Mouse (Mus musculus) heart, embryonic 13.5 days (tissue): ENCODE results near the gene Bcl7c. TPM values are rescaled to one million over a fixed set of nuclear protein-coding genes. Genes with fewer than 3 reads are reported as not detected.
"Not testable (repeated sequence)": the region's sequence is repeated elsewhere in the genome, so short reads cannot be mapped to it uniquely, and the experiment has no call there.

Experiments used
- ATAC-seq: fragments of 200-750 bp; cut with Nextera tagmentation; 2 replicates; pipeline ENCODE4 v1.8.0; 2017; ENCODE audit warnings: moderate TSS enrichment; ENCODE audit not compliant: insufficient number of reproducible peaks, low FRiP score, low TSS enrichment; ENCODE audit errors: extremely low read depth
- H3K27ac ChIP-seq: fragments of 300-500 bp; sonication (generic); replicated peaks from 2 replicates; pipeline ENCODE4 v1.5.1; 2015; ENCODE audit warnings: moderate library complexity, mild to moderate bottlenecking, inconsistent platforms
- H3K27me3 ChIP-seq: fragments of 300-500 bp; sonication (generic); replicated peaks from 2 replicates; pipeline ENCODE4 v1.6.1; 2015; ENCODE audit warnings: mild to moderate bottlenecking, inconsistent platforms
- H3K36me3 ChIP-seq: fragments of 300-500 bp; sonication (generic); 2 replicates; pipeline ENCODE4 v1.6.1; 2015; ENCODE audit warnings: mild to moderate bottlenecking, inconsistent platforms
- H3K4me1 ChIP-seq: fragments of 300-500 bp; sonication (generic); 2 replicates; pipeline ENCODE4 v1.6.1; 2015; ENCODE audit warnings: inconsistent platforms
- H3K4me2 ChIP-seq: fragments of 300-500 bp; sonication (generic); 2 replicates; pipeline ENCODE4 v1.6.1; 2015; ENCODE audit warnings: inconsistent platforms, mild to moderate bottlenecking, moderate library complexity
- H3K4me3 ChIP-seq: fragments of 300-500 bp; sonication (generic); 2 replicates; pipeline ENCODE4 v1.5.1; 2015; ENCODE audit warnings: moderate library complexity, mild to moderate bottlenecking, inconsistent platforms
- H3K9ac ChIP-seq: fragments of 300-500 bp; sonication (generic); 2 replicates; pipeline ENCODE4 v1.6.1; 2015; ENCODE audit warnings: inconsistent platforms, mild to moderate bottlenecking, moderate library complexity
- H3K9me3 ChIP-seq: fragments of 300-500 bp; sonication (generic); 2 replicates; pipeline ENCODE4 v1.6.1; 2016; ENCODE audit warnings: inconsistent platforms
- WGBS: fragments of 180-500 bp; shearing (Covaris S2); methylation state at CpG from one replicate; pipeline ENCODE4 v1.1.7; 2015; ENCODE audit warnings: mixed read lengths; 5-methylcytosine and 5-hydroxymethylcytosine counted together
- polyA plus RNA-seq: library from polyadenylated mRNA; unstranded; fragments of >200 nt; fragmentation: Nextera tagmentation; extraction: Ambion mirVana; gene quantifications from 2 replicates; pipeline ENCODE4 v1.2.1, GENCODE M21; 2015

Bcl7c gene
- polyA plus RNA-seq, 1 experiment from 2014 or later: 30.7 TPM

- no peaks in the 10 kb centered on the region for H3K27me3 ChIP-seq
- peaks cover 60% of the 10 kb centered on the region for H3K36me3 ChIP-seq
- H3K4me3 ChIP-seq: no peak overlapping the region
- 66% methylated on average over 3 of the region's 3 CpGs for WGBS
- H3K27ac ChIP-seq: no peak overlapping the region
- H3K4me1 ChIP-seq: no peaks in the 10 kb centered on the region
- no peaks in the 10 kb centered on the region for H3K9me3 ChIP-seq
- no peak overlapping the region for H3K9ac ChIP-seq
- H3K4me2 ChIP-seq: no peak overlapping the region
- ATAC-seq: no peak
Measured at GRCm38 (mm10) chr7:127700712-127701331, 7.9 kb downstream of the Bcl7c start.

- ATAC-seq: no peak
- Histone ChIP-seq H3K9me3 (no peaks in the 10 kb centered on the region), H3K27ac (no peak overlapping the region), H3K4me1 (no peaks in the 10 kb centered on the region), H3K36me3 (peaks cover 53% of the 10 kb centered on the region), H3K4me3 (no peak overlapping the region), H3K27me3 (no peaks in the 10 kb centered on the region), H3K9ac (no peak overlapping the region), H3K4me2 (no peak overlapping the region)
- 66% methylated on average over 6 of the region's 6 CpGs for WGBS
Measured at GRCm38 (mm10) chr7:127698986-127699385, 9.7 kb downstream of the Bcl7c start.

GRCm38 (mm10) chr7:127693730-127694129, 15.0 kb downstream of the Bcl7c start:
- not testable (repeated sequence) for H3K9ac ChIP-seq, H3K27ac ChIP-seq, H3K4me2 ChIP-seq, ATAC-seq, H3K9me3 ChIP-seq, H3K4me3 ChIP-seq, H3K27me3 ChIP-seq
- Histone ChIP-seq H3K4me1 (peaks cover 28% of the 10 kb centered on the region), H3K36me3 (peaks cover 15% of the 10 kb centered on the region)
- 82% methylated on average over 7 of the region's 7 CpGs for WGBS

GRCm38 (mm10) chr7:127693290-127693689, 15.4 kb downstream of the Bcl7c start:
- Histone ChIP-seq H3K36me3 (peaks cover 15% of the 10 kb centered on the region), H3K4me2 (no peak overlapping the region), H3K9me3 (no peaks in the 10 kb centered on the region), H3K4me3 (no peak overlapping the region), H3K27ac (peak overlapping the region; percentile 28; the same call in 1 of the 2 replicates), H3K27me3 (no peaks in the 10 kb centered on the region), H3K9ac (no peak overlapping the region), H3K4me1 (peaks cover 32% of the 10 kb centered on the region)
- ATAC-seq: no peak
- whole genome bisulfite sequencing: 90% methylated on average over 8 of the region's 8 CpGs

GRCm38 (mm10) chr7:127691221-127691989, 17.3 kb downstream of the Bcl7c start:
- peaks cover 15% of the 10 kb centered on the region for H3K36me3 ChIP-seq
- H3K9ac ChIP-seq: peak overlapping the region; percentile 72
- no peaks in the 10 kb centered on the region for H3K9me3 ChIP-seq
- peak overlapping the region; percentile 66 for H3K4me2 ChIP-seq
- whole genome bisulfite sequencing: 4% methylated on average over 15 of the region's 15 CpGs
- peaks cover 41% of the 10 kb centered on the region for H3K4me1 ChIP-seq
- no peaks in the 10 kb centered on the region for H3K27me3 ChIP-seq
- peak overlapping the region; percentile 92 for H3K27ac ChIP-seq
- H3K4me3 ChIP-seq: peak overlapping the region; percentile 40
- peak; percentile 70 for ATAC-seq

GRCm38 (mm10) chr7:127689626-127690280, 19.0 kb downstream of the Bcl7c start:
- WGBS: 53% methylated on average over 9 of the region's 9 CpGs
- Histone ChIP-seq H3K36me3 (peaks cover 9% of the 10 kb centered on the region; the same call in 1 of the 2 replicates), H3K4me3 (no peak overlapping the region), H3K9ac (peak overlapping the region; percentile 34; the same call in 1 of the 2 replicates), H3K27me3 (no peaks in the 10 kb centered on the region), H3K4me2 (no peak overlapping the region), H3K27ac (peak overlapping the region; percentile 65), H3K4me1 (peaks cover 58% of the 10 kb centered on the region), H3K9me3 (no peaks in the 10 kb centered on the region)
- no peak for ATAC-seq

- no peak overlapping the region for H3K27ac ChIP-seq
- H3K9ac ChIP-seq: no peak overlapping the region
- peaks cover 59% of the 10 kb centered on the region for H3K4me1 ChIP-seq
- H3K27me3 ChIP-seq: no peaks in the 10 kb centered on the region
- ATAC-seq: no peak
- H3K36me3 ChIP-seq: 0 out of 2 replicates have a peak, but pooled peaks cover 3% of the 10 kb centered on the region
- no peak overlapping the region for H3K4me3 ChIP-seq
- H3K9me3 ChIP-seq: no peaks in the 10 kb centered on the region
- H3K4me2 ChIP-seq: no peak overlapping the region
- 83% methylated on average over 7 of the region's 7 CpGs for WGBS
Measured at GRCm38 (mm10) chr7:127688935-127689334, 19.8 kb downstream of the Bcl7c start.

- 56% methylated on average over 11 of the region's 11 CpGs for WGBS
- no peaks in the 10 kb centered on the region for H3K36me3 ChIP-seq
- peaks cover 74% of the 10 kb centered on the region for H3K4me1 ChIP-seq
- no peaks in the 10 kb centered on the region for H3K9me3 ChIP-seq
- no peak overlapping the region for H3K27ac ChIP-seq
- no peak for ATAC-seq
- H3K9ac ChIP-seq: no peak overlapping the region
- no peak overlapping the region for H3K4me3 ChIP-seq
- H3K4me2 ChIP-seq: no peak overlapping the region
- no peaks in the 10 kb centered on the region for H3K27me3 ChIP-seq
Measured at GRCm38 (mm10) chr7:127686740-127687449, 21.8 kb downstream of the Bcl7c start.

- Histone ChIP-seq H3K27ac (peak overlapping the region; percentile 8; the same call in 1 of the 2 replicates), H3K9ac (peak overlapping the region; percentile 14; the same call in 1 of the 2 replicates)
Measured at GRCm38 (mm10) chr7:127685304-127686018, 23.3 kb downstream of the Bcl7c start.

GRCm38 (mm10) chr7:127681888-127682553, 26.7 kb downstream of the Bcl7c start:
- Histone ChIP-seq H3K4me3 (no peak overlapping the region), H3K9me3 (no peaks in the 10 kb centered on the region), H3K4me2 (no peak overlapping the region), H3K36me3 (0 out of 2 replicates have a peak, but pooled peaks cover 3% of the 10 kb centered on the region), H3K9ac (peak overlapping the region; percentile 38; the same call in 1 of the 2 replicates), H3K27me3 (no peaks in the 10 kb centered on the region), H3K4me1 (peaks cover 41% of the 10 kb centered on the region), H3K27ac (0 out of 2 replicates have a peak overlapping the region, but pooled peaks have one; percentile 3)
- ATAC-seq: no peak
- WGBS: 37% methylated on average over 8 of the region's 8 CpGs

More at GRCm38 (mm10) chr7:127685304-127686018, 23.3 kb downstream of the Bcl7c start:
- no peak overlapping the region for H3K4me3 ChIP-seq
- H3K36me3 ChIP-seq: no peaks in the 10 kb centered on the region
- no peaks in the 10 kb centered on the region for H3K27me3 ChIP-seq
- H3K4me2 ChIP-seq: no peak overlapping the region
- peaks cover 67% of the 10 kb centered on the region for H3K4me1 ChIP-seq
- no peaks in the 10 kb centered on the region for H3K9me3 ChIP-seq
- ATAC-seq: no peak
- WGBS: 67% methylated on average over 14 of the region's 14 CpGs
